Mouse (Mus musculus) stomach, embryonic 16.5 days (tissue): ENCODE measurements at regions not wholly inside any gene's neighbourhood (a gene's known extent, or its start where the extent isn't known, plus 50 kb on each side); places are given as distances from the start of the nearest gene placed in this dataset.

Source experiments
- ATAC-seq: fragments of 200-750 bp; cut with Nextera tagmentation; 2 replicates; pipeline ENCODE4 v1.8.0; 2017; ENCODE audit warnings: moderate number of reproducible peaks, moderate TSS enrichment; ENCODE audit not compliant: insufficient read depth, low FRiP score
- H3K27ac ChIP-seq: fragments of 300-500 bp; sonication (generic); 2 replicates; pipeline ENCODE4 v1.5.1; 2014; ENCODE audit warnings: low read length
- H3K27me3 ChIP-seq: fragments of 300-500 bp; sonication (generic); 2 replicates; pipeline ENCODE4 v1.6.1; 2014; ENCODE audit warnings: low read length, control low read depth, mixed read lengths; ENCODE audit not compliant: control insufficient read depth, insufficient read depth
- H3K36me3 ChIP-seq: fragments of 300-500 bp; sonication (generic); 2 replicates; pipeline ENCODE4 v1.6.1; 2014; ENCODE audit warnings: low read length; ENCODE audit not compliant: control insufficient read depth, insufficient read depth
- H3K4me1 ChIP-seq: fragments of 300-500 bp; sonication (generic); 2 replicates; pipeline ENCODE4 v1.6.1; 2014; ENCODE audit warnings: low read length, control low read depth, mixed read lengths; ENCODE audit not compliant: control insufficient read depth, insufficient read depth
- H3K4me2 ChIP-seq: fragments of 300-500 bp; sonication (generic); 2 replicates; pipeline ENCODE4 v1.6.1; 2014; ENCODE audit warnings: low read depth, low read length, mixed read lengths
- H3K4me3 ChIP-seq: fragments of 300-500 bp; sonication (generic); replicated peaks from 2 replicates; pipeline ENCODE4 v1.5.1; 2014; ENCODE audit warnings: mild to moderate bottlenecking, low read length
- H3K9ac ChIP-seq: fragments of 300-500 bp; sonication (generic); 2 replicates; pipeline ENCODE4 v1.6.1; 2014; ENCODE audit warnings: low read length
- H3K9me3 ChIP-seq: fragments of 300-500 bp; sonication (generic); replicated peaks from 2 replicates; pipeline ENCODE4 v1.6.1; 2016; ENCODE audit warnings: low read length, control low read depth; ENCODE audit not compliant: control insufficient read depth
- WGBS: fragments of 180-500 bp; shearing (Covaris S2); extraction: QIAGEN DNeasy Blood & Tissue Kit; methylation state at CpG from one replicate; pipeline ENCODE4 v1.1.7; 2014; 5-methylcytosine and 5-hydroxymethylcytosine counted together

- ATAC-seq = no peak
- Histone ChIP-seq H3K27ac (no peak overlapping the region), H3K4me2 (no peak overlapping the region), H3K9me3 (no peaks in the 10 kb centered on the region), H3K36me3 (no peaks in the 10 kb centered on the region), H3K4me3 (no peak overlapping the region), H3K9ac (no peak overlapping the region), H3K27me3 (no peaks in the 10 kb centered on the region), H3K4me1 (no peaks in the 10 kb centered on the region)
- WGBS = 66% methylated on average over 4 of the region's 4 CpGs
These were observed 204.6 kb upstream of the Mme start for GRCm38 (mm10) chr3:63036691-63037090.

GRCm38 (mm10) chr3:63070786-63071185, 170.6 kb upstream of the Mme start:
- Histone ChIP-seq H3K27ac (no peak overlapping the region), H3K4me3 (no peak overlapping the region), H3K4me1 (no peaks in the 10 kb centered on the region), H3K4me2 (no peak overlapping the region), H3K27me3 (no peaks in the 10 kb centered on the region), H3K9ac (no peak overlapping the region), H3K9me3 (no peaks in the 10 kb centered on the region), H3K36me3 (no peaks in the 10 kb centered on the region)
- WGBS = 94% methylated on average over 4 of the region's 4 CpGs
- ATAC-seq = no peak

GRCm38 (mm10) chr3:63073051-63073450, 168.3 kb upstream of the Mme start:
- no peaks in the 10 kb centered on the region for H3K9me3 ChIP-seq
- no peaks in the 10 kb centered on the region for H3K4me1 ChIP-seq
- ATAC-seq = no peak
- H3K27ac ChIP-seq = no peak overlapping the region
- no peak overlapping the region for H3K9ac ChIP-seq
- no peak overlapping the region for H3K4me3 ChIP-seq
- no peaks in the 10 kb centered on the region for H3K27me3 ChIP-seq
- no peaks in the 10 kb centered on the region for H3K36me3 ChIP-seq
- H3K4me2 ChIP-seq = no peak overlapping the region

- Histone ChIP-seq H3K4me2 (no peak overlapping the region), H3K9ac (no peak overlapping the region), H3K4me1 (no peaks in the 10 kb centered on the region), H3K9me3 (no peaks in the 10 kb centered on the region), H3K4me3 (no peak overlapping the region), H3K27me3 (no peaks in the 10 kb centered on the region), H3K27ac (no peak overlapping the region), H3K36me3 (no peaks in the 10 kb centered on the region)
- no peak for ATAC-seq
- 78% methylated on average over 2 of the region's 2 CpGs for WGBS
These were observed 163.2 kb upstream of the Mme start for GRCm38 (mm10) chr3:63078181-63078580.

GRCm38 (mm10) chr3:63082161-63082560, 159.2 kb upstream of the Mme start:
- H3K27me3 ChIP-seq = no peaks in the 10 kb centered on the region
- no peaks in the 10 kb centered on the region for H3K9me3 ChIP-seq
- no peak for ATAC-seq
- no peak overlapping the region for H3K4me3 ChIP-seq
- no peak overlapping the region for H3K27ac ChIP-seq
- H3K36me3 ChIP-seq = no peaks in the 10 kb centered on the region
- H3K4me1 ChIP-seq = no peaks in the 10 kb centered on the region
- WGBS = 92% methylated on average over 6 of the region's 6 CpGs
- no peak overlapping the region for H3K9ac ChIP-seq
- no peak overlapping the region for H3K4me2 ChIP-seq

GRCm38 (mm10) chr3:63085426-63085825, 155.9 kb upstream of the Mme start:
- no peaks in the 10 kb centered on the region for H3K27me3 ChIP-seq
- H3K4me2 ChIP-seq = no peak overlapping the region
- H3K27ac ChIP-seq = no peak overlapping the region
- no peak overlapping the region for H3K4me3 ChIP-seq
- 73% methylated on average over 2 of the region's 2 CpGs for WGBS
- no peaks in the 10 kb centered on the region for H3K36me3 ChIP-seq
- no peak overlapping the region for H3K9ac ChIP-seq
- H3K4me1 ChIP-seq = no peaks in the 10 kb centered on the region
- H3K9me3 ChIP-seq = no peaks in the 10 kb centered on the region
- ATAC-seq = no peak

GRCm38 (mm10) chr3:63092901-63093300, 148.4 kb upstream of the Mme start:
- ATAC-seq = no peak
- Histone ChIP-seq H3K9ac (no peak overlapping the region), H3K4me1 (no peaks in the 10 kb centered on the region), H3K9me3 (no peaks in the 10 kb centered on the region), H3K36me3 (no peaks in the 10 kb centered on the region), H3K27me3 (no peaks in the 10 kb centered on the region), H3K27ac (no peak overlapping the region), H3K4me3 (no peak overlapping the region), H3K4me2 (no peak overlapping the region)
- 42% methylated on average over 1 of the region's 1 CpGs for WGBS

- Histone ChIP-seq H3K36me3 (no peaks in the 10 kb centered on the region), H3K4me2 (no peak overlapping the region), H3K27ac (no peak overlapping the region), H3K9ac (no peak overlapping the region), H3K4me1 (no peaks in the 10 kb centered on the region), H3K27me3 (no peaks in the 10 kb centered on the region), H3K9me3 (no peaks in the 10 kb centered on the region), H3K4me3 (no peak overlapping the region)
- no peak for ATAC-seq
- WGBS = 29% methylated on average over 2 of the region's 2 CpGs
These were observed 126.1 kb upstream of the Mme start for GRCm38 (mm10) chr3:63115216-63115615.

GRCm38 (mm10) chr3:63131883-63132282, 109.5 kb upstream of the Mme start:
- Histone ChIP-seq H3K27me3 (no peaks in the 10 kb centered on the region), H3K4me1 (no peaks in the 10 kb centered on the region), H3K4me3 (no peak overlapping the region), H3K4me2 (no peak overlapping the region), H3K9me3 (no peaks in the 10 kb centered on the region), H3K36me3 (no peaks in the 10 kb centered on the region), H3K9ac (no peak overlapping the region), H3K27ac (no peak overlapping the region)
- 84% methylated on average over 3 of the region's 3 CpGs for WGBS
- ATAC-seq = no peak
